Mouse (Mus musculus) kidney, adult 2 months (tissue): ENCODE data around the gene Slc6a8. TPM values are rescaled to one million over a fixed set of nuclear protein-coding genes. Genes with fewer than 3 reads are reported as not detected.
A peak's percentile ranks its signal among the peaks of the same experiment; 100 is the strongest.

ENCODE experiments used
- DNase-seq: peaks from one replicate; pipeline ENCODE4 v3.0.0; 2021
- H3K27ac ChIP-seq: fragments of 200-500 bp; 2 replicates; pipeline ENCODE4 v1.5.1; 2012; ENCODE audit warnings: low read depth, low read length, control low read depth, inconsistent platforms; ENCODE audit not compliant: insufficient read depth
- H3K27me3 ChIP-seq: fragments of 200-500 bp; replicated peaks from 2 replicates; pipeline ENCODE4 v1.6.1; 2012; ENCODE audit warnings: mild to moderate bottlenecking, moderate library complexity, low read length, inconsistent platforms; ENCODE audit not compliant: control insufficient read depth, insufficient read depth
- H3K36me3 ChIP-seq: fragments of 200-500 bp; 2 replicates; pipeline ENCODE4 v1.6.1; 2012; ENCODE audit warnings: mild to moderate bottlenecking, moderate library complexity, low read length, inconsistent platforms; ENCODE audit not compliant: control insufficient read depth, insufficient read depth
- H3K4me1 ChIP-seq: fragments of 200-500 bp; 2 replicates; pipeline ENCODE4 v1.6.1; 2011; ENCODE audit warnings: low read length; ENCODE audit not compliant: control insufficient read depth, insufficient read depth
- H3K4me3 ChIP-seq: fragments of 200-500 bp; 2 replicates; pipeline ENCODE4 v1.5.1; 2011; ENCODE audit warnings: mild to moderate bottlenecking, low read depth, low read length, control low read depth; ENCODE audit not compliant: insufficient read depth
- CTCF ChIP-seq: fragments of 200-500 bp; conservative IDR thresholded peaks from 2 replicates; pipeline ENCODE4 v1.5.1; 2011; ENCODE audit warnings: low read depth, mild to moderate bottlenecking, control low read depth, low read length, moderate library complexity, mixed read lengths; ENCODE audit not compliant: insufficient read depth, insufficient read length
- POLR2A ChIP-seq: fragments of 200-500 bp; IDR thresholded peaks from one replicate; pipeline ENCODE4 v1.6.1; 2011; ENCODE audit warnings: low read depth, low read length, control low read depth
- WGBS: fragments of 180-500 bp; shearing (Covaris S2); methylation state at CpG from one replicate; pipeline ENCODE4 v1.1.7; 2018; 5-methylcytosine and 5-hydroxymethylcytosine counted together
- polyA plus RNA-seq: library from polyadenylated mRNA; depleted of rRNA; stranded (reverse); fragments of >200 nt; gene quantifications from 2 replicates; pipeline ENCODE4 v1.2.3, GENCODE M21; 2012; rRNA removed

Slc6a8 gene
- polyA plus RNA-seq = 228 and 237 TPM in 2 replicates

DNA sequence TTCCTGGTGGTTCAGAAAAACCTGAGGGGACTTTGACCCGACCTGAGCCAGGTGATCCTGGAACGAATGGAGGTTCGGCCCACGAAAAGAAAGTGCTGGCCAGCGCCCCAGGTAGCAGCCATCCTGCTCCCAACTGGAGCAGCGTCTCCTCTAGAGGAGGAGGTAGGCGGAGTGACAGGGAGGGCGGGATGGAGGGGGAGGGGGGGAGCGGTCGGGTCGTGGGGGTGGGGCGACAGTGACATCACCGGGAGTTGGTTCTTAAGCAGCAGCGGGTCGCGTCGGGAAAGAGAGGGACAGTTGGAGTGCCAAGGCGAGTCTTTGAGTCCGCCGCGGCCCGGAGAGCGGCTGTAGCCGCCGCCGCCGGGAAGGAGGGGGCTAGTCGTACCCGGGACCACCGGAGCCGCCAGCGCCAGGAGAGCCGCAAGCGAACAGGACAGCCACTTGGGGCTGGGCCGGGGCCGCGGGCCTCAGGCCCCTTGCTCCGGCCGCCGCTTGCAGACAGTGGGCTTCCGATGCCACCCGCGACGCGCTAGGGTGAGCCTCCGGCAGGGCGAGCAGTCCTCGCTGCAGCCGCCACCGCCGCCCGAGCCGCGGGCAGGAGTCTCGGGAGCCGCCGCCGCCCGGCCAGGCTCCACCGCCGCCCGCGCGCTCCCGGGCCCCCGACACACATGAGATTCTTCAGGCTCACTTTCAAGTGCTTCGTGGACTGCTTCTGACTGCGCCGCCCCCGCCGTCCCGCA, at the start of gene Slc6a8:
Gene Slc6a8 (plus strand): TSS at position 272 of the 740 bp plus-strand sequence.
- H3K27ac ChIP-seq = peak within 1 kb of the TSS; percentile 91
- H3K4me1 ChIP-seq = peaks cover 8% of the 10 kb centered on the region; the same call in 1 of the 2 replicates
- 0% methylated on average over 33 of the region's 72 CpGs for WGBS
- peak; percentile 81 for DNase-seq
- no peaks in the 10 kb centered on the region for H3K27me3 ChIP-seq
- H3K36me3 ChIP-seq = no peaks in the 10 kb centered on the region
- TF ChIP-seq CTCF (no peak), POLR2A (no peak)
- H3K4me3 ChIP-seq = peak within 1 kb of the TSS; percentile 96

DNA sequence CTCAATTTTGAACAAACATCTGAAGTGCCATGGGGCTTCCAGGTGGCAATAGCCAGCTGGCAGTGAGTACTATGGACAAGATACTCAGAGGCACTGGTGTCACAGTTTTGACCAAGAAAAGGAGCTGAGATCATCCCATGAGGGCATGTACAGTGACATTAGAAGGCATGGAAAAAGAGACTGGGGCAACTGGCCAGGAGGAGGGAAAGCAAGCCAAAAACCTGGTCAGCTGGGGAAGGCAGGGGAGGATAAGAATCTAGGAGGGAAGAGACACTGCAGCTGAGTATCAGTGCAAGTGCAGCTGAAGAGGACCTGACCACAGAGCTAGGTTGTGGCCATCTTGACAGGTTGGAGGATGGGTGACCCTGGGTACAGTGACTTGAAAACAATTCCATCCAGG, 46.0 kb upstream of the Slc6a8 start:
- TF ChIP-seq POLR2A = no peak
- no peak for TF ChIP-seq CTCF
- no peak overlapping the region for H3K27ac ChIP-seq
- no peak overlapping the region for H3K4me3 ChIP-seq
- no peaks in the 10 kb centered on the region for H3K4me1 ChIP-seq
- no peaks in the 10 kb centered on the region for H3K36me3 ChIP-seq
- no peaks in the 10 kb centered on the region for H3K27me3 ChIP-seq
- no peak for DNase-seq

DNA sequence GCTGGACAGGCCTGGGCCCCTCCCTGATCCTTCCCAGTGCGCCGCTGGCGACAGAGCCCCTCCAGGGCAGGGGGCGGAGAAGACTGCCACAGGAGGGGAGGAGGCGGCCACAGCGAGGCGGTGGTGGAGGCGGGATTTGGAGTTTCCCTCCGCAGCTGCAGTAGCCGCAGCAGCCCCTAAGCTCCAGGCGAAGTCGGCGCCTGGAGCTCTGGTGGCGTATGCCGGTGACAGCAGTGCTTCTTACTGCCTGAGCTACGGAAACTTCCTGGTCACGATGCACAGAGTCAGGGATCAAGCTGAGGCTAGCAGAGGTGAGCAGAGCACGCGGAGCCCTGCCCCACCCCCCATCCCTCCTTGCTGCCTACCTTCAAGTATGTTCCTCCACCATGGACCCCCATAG, 37.5 kb upstream of the Slc6a8 start:
- DNase-seq = no peak
- 9% methylated on average over 14 of the region's 19 CpGs for WGBS
- Histone ChIP-seq H3K4me1 (no peaks in the 10 kb centered on the region), H3K4me3 (no peak overlapping the region), H3K36me3 (no peaks in the 10 kb centered on the region), H3K27ac (no peak overlapping the region), H3K27me3 (no peaks in the 10 kb centered on the region)
- no peak for TF ChIP-seq CTCF
- TF ChIP-seq POLR2A = no peak

DNA sequence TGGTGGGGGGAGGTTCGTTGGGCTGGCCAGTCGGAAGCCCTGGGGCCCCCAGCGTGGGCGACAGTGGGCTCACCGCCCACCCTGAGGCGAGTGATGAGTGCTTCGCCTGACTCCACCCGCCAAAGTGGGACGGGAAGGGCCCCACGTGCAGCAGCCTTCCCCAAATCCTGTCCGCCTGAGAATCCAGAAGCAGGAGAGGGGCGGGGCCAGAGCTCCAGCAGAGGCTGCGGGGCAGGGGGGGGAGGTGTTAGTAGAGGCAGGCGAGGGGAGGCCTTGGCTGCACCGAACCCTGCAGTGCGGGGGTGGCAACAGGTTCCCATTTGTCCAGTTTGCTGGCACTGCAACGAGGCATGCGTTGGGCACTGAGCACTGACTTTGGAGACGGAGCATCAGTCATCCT, 35.5 kb upstream of the Slc6a8 start:
- H3K36me3 ChIP-seq = no peaks in the 10 kb centered on the region
- no peaks in the 10 kb centered on the region for H3K4me1 ChIP-seq
- no peak overlapping the region for H3K4me3 ChIP-seq
- no peaks in the 10 kb centered on the region for H3K27me3 ChIP-seq
- H3K27ac ChIP-seq = no peak overlapping the region
- no peak for DNase-seq
- TF ChIP-seq POLR2A (no peak), CTCF (no peak)
- WGBS = 4% methylated on average over 17 of the region's 19 CpGs

DNA sequence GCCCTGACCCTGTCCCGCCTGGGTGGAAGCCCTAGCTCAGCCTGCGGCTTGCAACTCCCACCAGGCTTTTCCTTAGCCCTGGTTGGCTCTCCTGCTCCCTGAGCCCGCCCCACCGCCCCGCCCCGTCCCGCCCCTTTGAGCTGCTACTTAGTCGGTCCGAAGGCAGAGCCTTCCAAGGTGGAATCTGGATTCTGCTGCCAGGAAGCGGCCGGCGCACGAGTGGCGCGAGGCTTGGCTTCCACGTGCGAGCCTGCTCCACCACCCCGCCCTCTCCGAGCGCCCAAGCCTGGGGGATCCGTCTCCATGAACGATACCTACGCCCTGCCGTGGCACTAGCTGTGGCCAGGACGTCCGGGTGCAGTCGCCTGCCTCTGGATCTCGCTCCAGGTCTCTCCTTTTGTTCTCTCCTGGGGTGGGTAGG, 33.7 kb upstream of the Slc6a8 start, which contains the start of gene Dusp9:
Gene Dusp9 (plus strand): TSS at position 165 of the 421 bp plus-strand sequence.
- Histone ChIP-seq H3K27ac (no peak within 1 kb of the TSS), H3K27me3 (no peaks in the 10 kb centered on the region), H3K36me3 (no peaks in the 10 kb centered on the region), H3K4me3 (peak within 1 kb of the TSS; percentile 45), H3K4me1 (no peaks in the 10 kb centered on the region)
- under 1% methylated on average over 22 of the region's 28 CpGs for WGBS
- TF ChIP-seq CTCF (no peak), POLR2A (no peak)
- DNase-seq = peak; percentile 57

DNA sequence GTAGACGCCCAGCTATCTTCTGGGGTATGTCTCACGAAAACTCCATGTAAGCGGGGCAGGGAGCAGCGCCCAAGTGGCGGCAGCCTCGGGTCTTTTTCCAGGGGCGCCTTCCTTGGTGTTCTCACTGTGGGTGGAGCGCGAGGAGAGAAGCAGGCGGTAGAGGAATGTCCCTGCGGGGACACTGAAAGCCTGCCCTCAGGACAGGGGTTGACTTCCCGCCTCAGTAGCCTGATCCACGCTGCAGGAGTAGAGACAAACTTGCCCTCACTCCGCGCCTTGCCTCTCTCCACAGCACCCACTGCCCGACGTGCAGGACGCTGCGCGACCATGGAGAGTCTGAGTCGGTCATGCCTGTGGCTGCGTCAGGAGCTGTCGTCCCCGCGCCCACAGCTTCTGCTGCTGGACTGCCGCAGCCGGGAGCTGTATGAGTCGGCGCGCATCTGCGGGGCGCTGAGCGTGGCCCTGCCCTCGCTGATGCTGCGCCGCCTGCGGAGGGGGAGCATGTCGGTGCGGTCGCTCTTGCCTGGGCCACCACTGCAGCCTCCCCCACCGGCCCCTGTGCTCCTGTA, 33.0 kb upstream of the Slc6a8 start:
- WGBS = 6% methylated on average over 39 of the region's 41 CpGs
- H3K4me1 ChIP-seq = no peaks in the 10 kb centered on the region
- peak overlapping the region; percentile 45 for H3K4me3 ChIP-seq
- no peak for DNase-seq
- no peaks in the 10 kb centered on the region for H3K36me3 ChIP-seq
- TF ChIP-seq POLR2A = no peak
- TF ChIP-seq CTCF = no peak
- no peak overlapping the region for H3K27ac ChIP-seq
- H3K27me3 ChIP-seq = no peaks in the 10 kb centered on the region

DNA sequence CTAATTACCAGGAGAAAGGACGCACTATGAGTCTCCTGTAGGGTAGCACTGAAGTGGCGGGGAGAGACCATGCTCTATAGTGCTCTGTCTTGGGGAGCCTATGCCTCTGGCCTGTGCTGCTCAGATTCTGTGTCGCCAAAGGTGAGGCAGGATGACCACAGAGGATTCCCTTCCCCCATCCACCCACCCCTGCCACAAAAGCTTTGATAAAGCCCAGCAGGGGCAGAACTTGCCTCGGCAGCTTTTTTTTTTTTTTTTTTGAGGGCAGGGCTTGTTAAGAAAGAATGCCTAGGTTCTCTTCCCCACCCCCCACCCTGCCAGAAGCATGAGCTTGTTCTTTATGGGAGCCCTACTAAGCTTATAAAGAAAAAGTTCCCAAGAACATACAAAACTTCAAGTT, 27.8 kb upstream of the Slc6a8 start:
- no peak for TF ChIP-seq CTCF
- no peak for TF ChIP-seq POLR2A
- 55% methylated on average over 4 of the region's 4 CpGs for WGBS
- DNase-seq = no peak
- Histone ChIP-seq H3K27ac (no peak overlapping the region), H3K27me3 (no peaks in the 10 kb centered on the region), H3K36me3 (no peaks in the 10 kb centered on the region), H3K4me1 (no peaks in the 10 kb centered on the region), H3K4me3 (no peak overlapping the region)
